Mouse (Mus musculus) embryonic facial prominence, embryonic 14.5 days (tissue): ENCODE results near the gene Capg. TPM values are rescaled to one million over a fixed set of nuclear protein-coding genes. Genes with fewer than 3 reads are reported as not detected.
"Not testable (repeated sequence)": the region's sequence is repeated elsewhere in the genome, so short reads cannot be mapped to it uniquely, and the experiment has no call there.

Experiments
- ATAC-seq: fragments of 200-750 bp; cut with Nextera tagmentation; 2 replicates; pipeline ENCODE4 v1.8.0; 2017; ENCODE audit warnings: low read depth, moderate number of reproducible peaks, moderate TSS enrichment
- DNase-seq: peaks from one replicate; pipeline ENCODE4 v3.0.0-alpha.2; 2015; ENCODE audit warnings: low spot score
- H3K27ac ChIP-seq: fragments of 300-500 bp; sonication (generic); replicated peaks from 2 replicates; pipeline ENCODE4 v1.5.1; 2014; ENCODE audit warnings: low read depth, mild to moderate bottlenecking, low read length, moderate library complexity
- H3K27me3 ChIP-seq: fragments of 300-500 bp; sonication (generic); replicated peaks from 2 replicates; pipeline ENCODE4 v1.6.1; 2014; ENCODE audit warnings: low read length; ENCODE audit not compliant: control insufficient read depth, insufficient read depth
- H3K36me3 ChIP-seq: fragments of 300-500 bp; sonication (generic); 2 replicates; pipeline ENCODE4 v1.6.1; 2014; ENCODE audit warnings: low read length, mixed read lengths; ENCODE audit not compliant: control insufficient read depth, insufficient read depth
- H3K4me1 ChIP-seq: fragments of 300-500 bp; sonication (generic); 2 replicates; pipeline ENCODE4 v1.6.1; 2014; ENCODE audit warnings: antibody characterized with exemption, low read length; ENCODE audit not compliant: control insufficient read depth, insufficient read depth
- H3K4me2 ChIP-seq: fragments of 300-500 bp; sonication (generic); 2 replicates; pipeline ENCODE4 v1.6.1; 2014; ENCODE audit warnings: low read depth, mild to moderate bottlenecking, low read length, moderate library complexity, mixed read lengths
- H3K4me3 ChIP-seq: fragments of 300-500 bp; sonication (generic); 2 replicates; pipeline ENCODE4 v1.5.1; 2014; ENCODE audit warnings: low read depth, mild to moderate bottlenecking, low read length
- H3K9ac ChIP-seq: fragments of 300-500 bp; sonication (generic); 2 replicates; pipeline ENCODE4 v1.6.1; 2014; ENCODE audit warnings: low read depth, mild to moderate bottlenecking, low read length, moderate library complexity, mixed read lengths
- H3K9me3 ChIP-seq: fragments of 300-500 bp; sonication (generic); 2 replicates; pipeline ENCODE4 v1.6.1; 2016; ENCODE audit warnings: low read length; ENCODE audit not compliant: control insufficient read depth
- WGBS: fragments of 180-500 bp; shearing (Covaris S2); extraction: QIAGEN DNeasy Blood & Tissue Kit; methylation state at CpG from one replicate; pipeline ENCODE4 v1.1.7; 2014; 5-methylcytosine and 5-hydroxymethylcytosine counted together
- polyA plus RNA-seq: library from polyadenylated mRNA; unstranded; fragments of >200 nt; fragmentation: Nextera tagmentation; extraction: Ambion mirVana; gene quantifications from 2 replicates; pipeline ENCODE4 v1.2.1, GENCODE M21; 2014

The Capg gene
- polyA plus RNA-seq, 1 experiment from 2014 or later = 75.9 TPM

GRCm38 (mm10) chr6:72522288-72522687, 21.9 kb upstream of the Capg start:
- H3K4me2 ChIP-seq = no peak overlapping the region
- H3K4me3 ChIP-seq = no peak overlapping the region
- no peaks in the 10 kb centered on the region for H3K27me3 ChIP-seq
- no peak for DNase-seq
- H3K4me1 ChIP-seq = peaks cover 10% of the 10 kb centered on the region
- WGBS = 86% methylated on average over 5 of the region's 5 CpGs
- no peak overlapping the region for H3K27ac ChIP-seq
- H3K9me3 ChIP-seq = no peaks in the 10 kb centered on the region
- H3K9ac ChIP-seq = no peak overlapping the region
- no peak for ATAC-seq
- H3K36me3 ChIP-seq = no peaks in the 10 kb centered on the region

GRCm38 (mm10) chr6:72523222-72523621, 21.0 kb upstream of the Capg start:
- Histone ChIP-seq H3K4me2 (no peak overlapping the region), H3K4me3 (no peak overlapping the region), H3K27me3 (no peaks in the 10 kb centered on the region), H3K27ac (no peak overlapping the region), H3K9ac (no peak overlapping the region), H3K9me3 (no peaks in the 10 kb centered on the region), H3K4me1 (peaks cover 10% of the 10 kb centered on the region), H3K36me3 (no peaks in the 10 kb centered on the region)
- DNase-seq (no peak), ATAC-seq (no peak)
- 73% methylated on average over 4 of the region's 4 CpGs for WGBS

GRCm38 (mm10) chr6:72524160-72524559, 20.0 kb upstream of the Capg start:
- no peak for DNase-seq
- Histone ChIP-seq H3K4me1 (peaks cover 10% of the 10 kb centered on the region), H3K4me2 (no peak overlapping the region), H3K27ac (no peak overlapping the region), H3K27me3 (no peaks in the 10 kb centered on the region), H3K9me3 (no peaks in the 10 kb centered on the region), H3K9ac (no peak overlapping the region), H3K36me3 (no peaks in the 10 kb centered on the region), H3K4me3 (no peak overlapping the region)
- 76% methylated on average over 2 of the region's 2 CpGs for WGBS
- ATAC-seq = no peak

GRCm38 (mm10) chr6:72527070-72527469, 17.1 kb upstream of the Capg start:
- Histone ChIP-seq H3K4me2 (no peak overlapping the region), H3K27me3 (no peaks in the 10 kb centered on the region), H3K9me3 (no peaks in the 10 kb centered on the region), H3K36me3 (no peaks in the 10 kb centered on the region), H3K27ac (no peak overlapping the region), H3K4me3 (no peak overlapping the region), H3K9ac (no peak overlapping the region), H3K4me1 (no peaks in the 10 kb centered on the region)
- no peak for DNase-seq
- ATAC-seq = no peak
- WGBS = 89% methylated on average over 4 of the region's 4 CpGs

- H3K27me3 ChIP-seq = no peaks in the 10 kb centered on the region
- no peak overlapping the region for H3K9ac ChIP-seq
- H3K4me2 ChIP-seq = no peak overlapping the region
- no peaks in the 10 kb centered on the region for H3K9me3 ChIP-seq
- 81% methylated on average over 10 of the region's 10 CpGs for WGBS
- ATAC-seq (no peak), DNase-seq (no peak)
- H3K27ac ChIP-seq = no peak overlapping the region
- H3K36me3 ChIP-seq = no peaks in the 10 kb centered on the region
- H3K4me1 ChIP-seq = no peaks in the 10 kb centered on the region; the same call in 1 of the 2 replicates
- no peak overlapping the region for H3K4me3 ChIP-seq
Observed at GRCm38 (mm10) chr6:72528410-72529151, 15.6 kb upstream of the Capg start.

GRCm38 (mm10) chr6:72532580-72532979, 11.6 kb upstream of the Capg start:
- Histone ChIP-seq H3K4me3 (no peak overlapping the region), H3K4me1 (peaks cover 3% of the 10 kb centered on the region; the same call in 1 of the 2 replicates), H3K36me3 (no peaks in the 10 kb centered on the region), H3K27me3 (no peaks in the 10 kb centered on the region), H3K9me3 (no peaks in the 10 kb centered on the region), H3K4me2 (no peak overlapping the region), H3K9ac (no peak overlapping the region), H3K27ac (no peak overlapping the region)
- ATAC-seq (no peak), DNase-seq (no peak)
- 62% methylated on average over 4 of the region's 4 CpGs for WGBS

GRCm38 (mm10) chr6:72533555-72533954, 10.6 kb upstream of the Capg start:
- H3K9ac ChIP-seq = not testable (repeated sequence)

GRCm38 (mm10) chr6:72534035-72534809, 10.0 kb upstream of the Capg start:
- no peak overlapping the region for H3K9ac ChIP-seq
- peak overlapping the region; percentile 44; the same call in 1 of the 2 replicates for H3K27ac ChIP-seq
- H3K36me3 ChIP-seq = no peaks in the 10 kb centered on the region
- H3K4me1 ChIP-seq = peaks cover 6% of the 10 kb centered on the region
- 16% methylated on average over 9 of the region's 9 CpGs for WGBS
- ATAC-seq (peak; percentile 27; the same call in 1 of the 2 replicates), DNase-seq (peak; percentile 93)
- H3K4me2 ChIP-seq = no peak overlapping the region
- no peaks in the 10 kb centered on the region for H3K9me3 ChIP-seq
- no peaks in the 10 kb centered on the region for H3K27me3 ChIP-seq
- no peak overlapping the region for H3K4me3 ChIP-seq

More at GRCm38 (mm10) chr6:72533555-72533954, 10.6 kb upstream of the Capg start:
- DNase-seq = peak; percentile 75
- peak overlapping the region; percentile 44; the same call in 1 of the 2 replicates for H3K27ac ChIP-seq
- not testable (repeated sequence) for H3K9me3 ChIP-seq, H3K27me3 ChIP-seq, H3K4me3 ChIP-seq, H3K4me1 ChIP-seq, H3K4me2 ChIP-seq, H3K36me3 ChIP-seq
- peak; percentile 22 for ATAC-seq
- 30% methylated on average over 1 of the region's 1 CpGs for WGBS
